Mouse (Mus musculus) MEL (cell line): ENCODE measurements around the gene Gm49027. TPM values are rescaled to one million over a fixed set of nuclear protein-coding genes. Genes with fewer than 3 reads are reported as not detected.

Experiments
- DNase-seq: peaks from one replicate; pipeline ENCODE4 v3.0.0; 2011; ENCODE audit warnings: low read depth, low spot score
- H3K27ac ChIP-seq: 2 replicates; pipeline ENCODE4 v1.5.1; 2012; ENCODE audit warnings: low read depth, mild to moderate bottlenecking, control low read depth, low read length, moderate library complexity; ENCODE audit not compliant: control insufficient read depth
- H3K27me3 ChIP-seq, 2 experiments: fragments of 150-350 bp in 1 of 2; sonication (generic) in 1 of 2; 2 replicates each; pipeline ENCODE4 v1.6.1; 2012; ENCODE audit warnings: low read length in 2 of 2, mild to moderate bottlenecking in 2 of 2, improper control_type of control experiment in 1 of 2, moderate library complexity in 1 of 2; ENCODE audit not compliant: insufficient read depth in 2 of 2, control insufficient read depth in 1 of 2
- H3K36me3 ChIP-seq, 2 experiments: 2 replicates each; pipeline ENCODE4 v1.6.1; 2012 to 2014; ENCODE audit warnings: low read length in 2 of 2, improper control_type of control experiment in 1 of 2, inconsistent platforms in 1 of 2, mild to moderate bottlenecking in 1 of 2; ENCODE audit not compliant: insufficient read depth in 2 of 2, control insufficient read depth in 1 of 2
- H3K4me1 ChIP-seq, 2 experiments: fragments of 150-350 bp in 1 of 2; sonication (generic) in 1 of 2; 2 replicates each; pipeline ENCODE4 v1.6.1; 2012; ENCODE audit warnings: low read length in 2 of 2, improper control_type of control experiment in 1 of 2, mild to moderate bottlenecking in 1 of 2; ENCODE audit not compliant: insufficient read depth in 2 of 2, control insufficient read depth in 1 of 2
- H3K4me3 ChIP-seq, 2 experiments: fragments of 150-350 bp in 1 of 2; sonication (generic) in 1 of 2; 2 replicates each; pipeline ENCODE4 v1.5.1; 2012; ENCODE audit warnings: low read depth in 2 of 2, low read length in 2 of 2, mild to moderate bottlenecking in 2 of 2, moderate library complexity in 2 of 2, control low read depth in 1 of 2, improper control_type of control experiment in 1 of 2; ENCODE audit not compliant: control insufficient read depth in 1 of 2, insufficient read depth in 1 of 2
- H3K79me2 ChIP-seq: 2 replicates; pipeline ENCODE4 v1.6.1; 2012; ENCODE audit warnings: mild to moderate bottlenecking, low read length, moderate library complexity; ENCODE audit not compliant: control insufficient read depth, poor library complexity, insufficient read depth
- H3K9ac ChIP-seq: 2 replicates; pipeline ENCODE4 v1.6.1; 2012; ENCODE audit warnings: low read depth, mild to moderate bottlenecking, control low read depth, low read length, moderate library complexity; ENCODE audit not compliant: control insufficient read depth, poor library complexity, severe bottlenecking
- H3K9me3 ChIP-seq: fragments of 150-350 bp; sonication (generic); replicated peaks from 2 replicates; pipeline ENCODE4 v1.6.1; 2012; ENCODE audit warnings: mild to moderate bottlenecking, low read length, improper control_type of control experiment, moderate library complexity; ENCODE audit not compliant: insufficient read depth
- BHLHE40 ChIP-seq: IDR thresholded peaks from 2 replicates; pipeline ENCODE4 v1.6.1; 2012; ENCODE audit warnings: low read depth, mild to moderate bottlenecking, inconsistent platforms, low read length, improper control_type of control experiment, borderline replicate concordance
- E2F4 ChIP-seq: IDR thresholded peaks from 2 replicates; pipeline ENCODE4 v1.6.1; 2011; ENCODE audit warnings: low read depth, low read length, improper control_type of control experiment, borderline replicate concordance
- EP300 ChIP-seq, 2 experiments: IDR thresholded peaks; 2 replicates each; pipeline ENCODE4 v1.6.1; 2011; ENCODE audit warnings: improper control_type of control experiment in 2 of 2, low read length in 2 of 2, low read depth in 1 of 2, mild to moderate bottlenecking in 1 of 2
- GATA1 ChIP-seq: IDR thresholded peaks from 2 replicates; pipeline ENCODE4 v1.6.1; 2011; ENCODE audit warnings: low read depth, low read length, improper control_type of control experiment
- HCFC1 ChIP-seq: IDR thresholded peaks from 2 replicates; pipeline ENCODE4 v1.6.1; 2012; ENCODE audit warnings: low read depth, mild to moderate bottlenecking, inconsistent platforms, low read length, improper control_type of control experiment, moderate library complexity
- KAT2A ChIP-seq: conservative IDR thresholded peaks from 2 replicates; pipeline ENCODE4 v1.6.1; 2012; ENCODE audit warnings: low read depth, low read length, improper control_type of control experiment, inconsistent platforms
- MAFK ChIP-seq: IDR thresholded peaks from 2 replicates; pipeline ENCODE4 v1.6.1; 2011; ENCODE audit warnings: low read depth, mild to moderate bottlenecking, low read length, improper control_type of control experiment, borderline replicate concordance
- MAZ ChIP-seq: IDR thresholded peaks from 2 replicates; pipeline ENCODE4 v1.6.1; 2012; ENCODE audit warnings: low read depth, mild to moderate bottlenecking, inconsistent platforms, low read length, improper control_type of control experiment
- MEF2A ChIP-seq: IDR thresholded peaks from 2 replicates; pipeline ENCODE4 v1.6.1; 2014; ENCODE audit warnings: low read depth, mild to moderate bottlenecking, inconsistent platforms, low read length, improper control_type of control experiment; ENCODE audit not compliant: poor library complexity, insufficient replicate concordance, severe bottlenecking; ENCODE audit errors: extremely low read depth
- MXI1 ChIP-seq: IDR thresholded peaks from 2 replicates; pipeline ENCODE4 v1.6.1; 2011; ENCODE audit warnings: mild to moderate bottlenecking, low read depth, low read length, improper control_type of control experiment
- MYB ChIP-seq: IDR thresholded peaks from 2 replicates; pipeline ENCODE4 v1.6.1; 2011; ENCODE audit warnings: mild to moderate bottlenecking, low read depth, low read length, improper control_type of control experiment
- MYC ChIP-seq: IDR thresholded peaks from 2 replicates; pipeline ENCODE4 v1.6.1; 2011; ENCODE audit warnings: low read depth, mild to moderate bottlenecking, low read length, improper control_type of control experiment, moderate library complexity
- NRF1 ChIP-seq: IDR thresholded peaks from 2 replicates; pipeline ENCODE4 v1.6.1; 2014; ENCODE audit warnings: low read depth, mild to moderate bottlenecking, inconsistent platforms, low read length, improper control_type of control experiment, moderate library complexity; ENCODE audit not compliant: poor library complexity, insufficient read depth, severe bottlenecking
- POLR2A ChIP-seq, 2 experiments: IDR thresholded peaks; 2 replicates each; pipeline ENCODE4 v1.6.1; 2011 to 2012; ENCODE audit warnings: low read length in 2 of 2, mild to moderate bottlenecking in 2 of 2, control low read depth in 1 of 2, improper control_type of control experiment in 1 of 2, low read depth in 1 of 2, moderate library complexity in 1 of 2; ENCODE audit not compliant: control insufficient read depth in 1 of 2, insufficient read depth in 1 of 2, poor library complexity in 1 of 2
- POLR2AphosphoS2 ChIP-seq: IDR thresholded peaks from 2 replicates; pipeline ENCODE4 v1.6.1; 2011; ENCODE audit warnings: low read length, improper control_type of control experiment
- RCOR1 ChIP-seq: IDR thresholded peaks from 2 replicates; pipeline ENCODE4 v1.6.1; 2012; ENCODE audit warnings: low read depth, mild to moderate bottlenecking, inconsistent platforms, low read length, improper control_type of control experiment
- SIN3A ChIP-seq: IDR thresholded peaks from 2 replicates; pipeline ENCODE4 v1.6.1; 2012; ENCODE audit warnings: low read length, improper control_type of control experiment, inconsistent platforms
- USF2 ChIP-seq, 2 experiments: IDR thresholded peaks; 2 replicates each; pipeline ENCODE4 v1.6.1; 2011 to 2012; ENCODE audit warnings: improper control_type of control experiment in 2 of 2, low read length in 2 of 2, borderline replicate concordance in 1 of 2, inconsistent platforms in 1 of 2, low read depth in 1 of 2, mild to moderate bottlenecking in 1 of 2; ENCODE audit not compliant: insufficient read depth in 1 of 2
- ZC3H11A ChIP-seq: IDR thresholded peaks from 2 replicates; pipeline ENCODE4 v1.6.1; 2012; ENCODE audit warnings: low read depth, mild to moderate bottlenecking, inconsistent platforms, low read length, improper control_type of control experiment
- ZKSCAN1 ChIP-seq: IDR thresholded peaks from 2 replicates; pipeline ENCODE4 v1.6.1; 2012; ENCODE audit warnings: low read depth, mild to moderate bottlenecking, inconsistent platforms, low read length, improper control_type of control experiment, moderate library complexity
- ZMIZ1 ChIP-seq: IDR thresholded peaks from 2 replicates; pipeline ENCODE4 v1.6.1; 2012; ENCODE audit warnings: low read depth, mild to moderate bottlenecking, inconsistent platforms, low read length, improper control_type of control experiment, moderate library complexity
- ZNF384 ChIP-seq: IDR thresholded peaks from 2 replicates; pipeline ENCODE4 v1.6.1; 2012; ENCODE audit warnings: low read depth, mild to moderate bottlenecking, inconsistent platforms, low read length, improper control_type of control experiment
- polyA plus RNA-seq, 2 experiments: library from polyadenylated mRNA; stranded (reverse) in 1 of 2; unstranded in 1 of 2; fragments of >175 nt in 1 of 2; fragments of >200 nt in 1 of 2; gene quantifications; 2 replicates each; pipeline versions ENCODE4 v1.2.1 to v1.2.4; 2012; ENCODE audit warnings: low replicate concordance in 2 of 2, low read depth in 1 of 2; ENCODE audit not compliant: insufficient read length in 2 of 2, insufficient read depth in 1 of 2, missing spikeins in 1 of 2
- total RNA-seq: library from RNA; depleted of rRNA; stranded (reverse); fragments of 300-350 nt; gene quantifications from 2 replicates; pipeline ENCODE4 v1.2.3, GENCODE M21; 2012

Gm49027 gene
- total and polyA plus RNA-seq, 3 experiments: 0.53 to 0.54 TPM; not detected in 1

GRCm38 (mm10) chr5:123572357-123573186 lies 47.3 kb upstream of the Gm49027 start, which contains the start of gene Vps33a (continued):
- TF ChIP-seq POLR2A (IDR thresholded peaks at IDR 0.05; ENCODE audit: control insufficient read depth in 1 of 2, insufficient read depth in 1 of 2, low read depth in 1 of 2, low read length in 2 of 2, poor library complexity in 1 of 2) (peak; percentile 81 to 84), RCOR1 (no peak), ZC3H11A (no peak), SIN3A (peak; percentile 99)
- TF ChIP-seq, all 39 proteins: peak for 16

GRCm38 (mm10) chr5:123561128-123561527 lies 35.8 kb upstream of the Gm49027 start:
- Histone ChIP-seq H3K79me2 (no peaks in the 10 kb centered on the region), H3K27me3 (no peaks in the 10 kb centered on the region), H3K4me1 (no peaks in the 10 kb centered on the region), H3K36me3 (peaks cover 0 to 6% of the 10 kb centered on the region in 2 experiments; a peak in 2 of 4 replicates), H3K9ac (no peak overlapping the region), H3K9me3 (no peaks in the 10 kb centered on the region), H3K27ac (no peak overlapping the region), H3K4me3 (no peak overlapping the region)
- no peak for DNase-seq
- no peak for TF ChIP-seq MEF2A
- TF ChIP-seq MYC: no peak
- TF ChIP-seq MAZ: no peak
- TF ChIP-seq POLR2A (IDR thresholded peaks at IDR 0.05; ENCODE audit: control insufficient read depth in 1 of 2, insufficient read depth in 1 of 2, low read depth in 1 of 2, low read length in 2 of 2, poor library complexity in 1 of 2): no peak
- no peak for TF ChIP-seq NRF1
- TF ChIP-seq POLR2AphosphoS2: no peak
- TF ChIP-seq ZNF384: no peak
- no peak for TF ChIP-seq USF2 (IDR thresholded peaks at IDR 0.05; ENCODE audit: borderline replicate concordance in 1 of 2, insufficient read depth in 1 of 2, low read depth in 1 of 2, low read length in 2 of 2)
- TF ChIP-seq GATA1: no peak
- TF ChIP-seq MYB: no peak
- no peak for TF ChIP-seq ZKSCAN1
- no peak for TF ChIP-seq EP300 (IDR thresholded peaks at IDR 0.05; ENCODE audit: low read depth in 1 of 2, low read length in 2 of 2)
- no peak for TF ChIP-seq SIN3A
- TF ChIP-seq BHLHE40: no peak
- TF ChIP-seq E2F4: no peak
- TF ChIP-seq KAT2A: no peak
- TF ChIP-seq HCFC1: no peak
- TF ChIP-seq ZMIZ1: no peak
- no peak for TF ChIP-seq MXI1
- no peak for TF ChIP-seq MAFK
